Mouse (Mus musculus) liver, adult 2 months (tissue): ENCODE data around the gene Cox5b. TPM values are rescaled to one million over a fixed set of nuclear protein-coding genes. Genes with fewer than 3 reads are reported as not detected.
A peak's percentile ranks its signal among the peaks of the same experiment; 100 is the strongest.

Source experiments
- DNase-seq: peaks from one replicate; pipeline ENCODE4 v3.0.0-alpha.2; 2011; ENCODE audit warnings: low read depth, low spot score; ENCODE audit errors: extremely low read depth
- H3K27ac ChIP-seq: fragments of 200-500 bp; replicated peaks from 2 replicates; pipeline ENCODE4 v1.5.1; 2012; ENCODE audit warnings: low read depth, mild to moderate bottlenecking, control low read depth, inconsistent platforms, low read length; ENCODE audit not compliant: insufficient read depth
- H3K27me3 ChIP-seq: fragments of 200-500 bp; 2 replicates; pipeline ENCODE4 v1.6.1; 2012; ENCODE audit warnings: mild to moderate bottlenecking, moderate library complexity, low read length, inconsistent platforms; ENCODE audit not compliant: control insufficient read depth, insufficient read depth
- H3K36me3 ChIP-seq: fragments of 200-500 bp; 2 replicates; pipeline ENCODE4 v1.6.1; 2012; ENCODE audit warnings: low read length, inconsistent platforms; ENCODE audit not compliant: control insufficient read depth, insufficient read depth
- H3K4me1 ChIP-seq: fragments of 200-500 bp; 2 replicates; pipeline ENCODE4 v1.6.1; 2011; ENCODE audit warnings: low read length; ENCODE audit not compliant: control insufficient read depth, insufficient read depth
- H3K4me3 ChIP-seq: fragments of 200-500 bp; 2 replicates; pipeline ENCODE4 v1.5.1; 2011; ENCODE audit warnings: low read depth, mild to moderate bottlenecking, control low read depth, low read length, moderate library complexity; ENCODE audit not compliant: insufficient read depth
- H3K79me2 ChIP-seq: fragments of 200-500 bp; 2 replicates; pipeline ENCODE4 v1.6.1; 2012; ENCODE audit warnings: inconsistent platforms, mild to moderate bottlenecking, low read length, moderate library complexity; ENCODE audit not compliant: control insufficient read depth, insufficient read depth
- H3K9ac ChIP-seq: fragments of 200-500 bp; 2 replicates; pipeline ENCODE4 v1.6.1; 2012; ENCODE audit warnings: low read depth, mild to moderate bottlenecking, control low read depth, inconsistent platforms, low read length
- CTCF ChIP-seq: fragments of 200-500 bp; IDR thresholded peaks from 2 replicates; pipeline ENCODE4 v1.5.1; 2011; ENCODE audit warnings: low read depth, low read length, control low read depth
- POLR2A ChIP-seq: fragments of 200-500 bp; IDR thresholded peaks from 2 replicates; pipeline ENCODE4 v1.6.1; 2011; ENCODE audit warnings: low read length, control low read depth; ENCODE audit not compliant: insufficient read depth; ENCODE audit errors: extremely low read depth
- WGBS: fragments of 180-500 bp; shearing (Covaris S2); methylation state at CpG from one replicate; pipeline ENCODE4 v1.1.7; 2018; 5-methylcytosine and 5-hydroxymethylcytosine counted together
- polyA plus RNA-seq: library from polyadenylated mRNA; depleted of rRNA; stranded (reverse); fragments of >200 nt; gene quantifications from 2 replicates; pipeline ENCODE4 v1.2.3, GENCODE M21; 2012; rRNA removed
- total RNA-seq: library from RNA; depleted of rRNA; stranded (reverse); fragments of >200 nt; gene quantifications from 2 replicates; pipeline ENCODE4 v1.2.3, GENCODE M21; 2014; rRNA removed

The Cox5b gene
- total and polyA plus RNA-seq, 2 experiments = 458 to 791 TPM

GRCm38 (mm10) chr1:36718786-36719185 is 27.5 kb downstream of the Cox5b start:
- no peak overlapping the region for H3K4me3 ChIP-seq
- H3K27ac ChIP-seq = no peak overlapping the region
- no peak overlapping the region for H3K9ac ChIP-seq
- H3K27me3 ChIP-seq = no peaks in the 10 kb centered on the region
- WGBS = 86% methylated on average over 1 of the region's 1 CpGs
- H3K36me3 ChIP-seq = no peaks in the 10 kb centered on the region
- no peaks in the 10 kb centered on the region for H3K4me1 ChIP-seq
- DNase-seq = no peak
- TF ChIP-seq POLR2A (no peak), CTCF (no peak)
- H3K79me2 ChIP-seq = no peaks in the 10 kb centered on the region

DNA sequence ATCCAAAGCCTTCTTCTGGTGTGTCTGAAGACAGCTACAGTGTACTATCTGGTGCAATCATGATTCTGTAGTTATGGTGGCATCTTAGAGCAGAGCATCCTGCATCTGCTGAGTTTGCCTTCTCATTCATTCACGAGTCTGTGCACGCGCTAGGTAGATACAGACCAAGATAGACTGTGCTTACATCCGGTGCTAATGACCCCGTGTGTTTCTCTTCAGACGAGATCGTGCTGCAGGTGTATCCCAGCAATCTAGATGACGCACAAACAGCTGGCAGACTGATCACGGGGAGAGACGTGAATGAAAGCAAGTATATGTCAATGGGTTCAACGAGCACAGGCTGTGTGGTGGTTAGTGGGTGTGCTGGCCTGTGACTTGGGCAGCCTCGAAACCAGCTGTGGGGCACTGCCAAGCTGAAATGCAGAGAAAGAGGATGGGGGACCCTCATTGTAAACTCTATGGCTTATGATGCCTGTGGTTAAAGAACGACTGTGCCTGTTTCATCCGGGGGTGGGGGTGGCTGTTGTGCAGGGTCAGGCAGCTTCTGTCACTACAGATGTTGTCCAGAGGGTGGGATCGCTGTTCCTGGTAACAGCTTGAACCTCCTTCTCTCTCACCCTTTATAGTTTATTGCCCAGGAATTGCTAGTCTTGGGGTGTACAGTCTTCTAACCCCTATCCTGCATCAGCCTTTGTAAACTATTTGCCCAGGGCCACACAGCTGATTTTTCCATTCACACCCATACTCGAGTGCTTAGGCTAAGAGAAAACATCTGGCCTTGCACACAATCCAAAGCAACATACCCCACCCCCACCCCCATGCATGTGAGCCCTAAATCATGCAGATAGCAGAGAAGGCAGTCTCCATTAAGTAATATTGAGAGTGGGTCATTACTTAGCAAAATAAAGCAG is 32.2 kb downstream of the Cox5b start:
- Histone ChIP-seq H3K9ac (no peak overlapping the region), H3K27ac (no peak overlapping the region), H3K4me1 (no peaks in the 10 kb centered on the region), H3K27me3 (no peaks in the 10 kb centered on the region), H3K36me3 (no peaks in the 10 kb centered on the region), H3K79me2 (no peaks in the 10 kb centered on the region), H3K4me3 (no peak overlapping the region)
- TF ChIP-seq CTCF (no peak), POLR2A (no peak)
- 83% methylated on average over 16 of the region's 16 CpGs for WGBS
- DNase-seq = no peak

GRCm38 (mm10) chr1:36724057-36724431 is 32.8 kb downstream of the Cox5b start:
- no peak overlapping the region for H3K9ac ChIP-seq
- no peaks in the 10 kb centered on the region for H3K79me2 ChIP-seq
- no peak for DNase-seq
- no peaks in the 10 kb centered on the region for H3K27me3 ChIP-seq
- 89% methylated on average over 4 of the region's 4 CpGs for WGBS
- H3K27ac ChIP-seq = no peak overlapping the region
- H3K4me3 ChIP-seq = no peak overlapping the region
- TF ChIP-seq CTCF = no peak
- TF ChIP-seq POLR2A = no peak
- H3K36me3 ChIP-seq = no peaks in the 10 kb centered on the region
- H3K4me1 ChIP-seq = no peaks in the 10 kb centered on the region

- peak; percentile 70 for DNase-seq
- TF ChIP-seq POLR2A (no peak), CTCF (peak; percentile 59)
- 6% methylated on average over 4 of the region's 4 CpGs for WGBS
- no peak overlapping the region for H3K4me3 ChIP-seq
- H3K4me1 ChIP-seq = no peaks in the 10 kb centered on the region
- no peak overlapping the region for H3K27ac ChIP-seq
- H3K36me3 ChIP-seq = no peaks in the 10 kb centered on the region
- no peaks in the 10 kb centered on the region for H3K79me2 ChIP-seq
- no peak overlapping the region for H3K9ac ChIP-seq
- H3K27me3 ChIP-seq = no peaks in the 10 kb centered on the region; the same call in 1 of the 2 replicates
Observed at GRCm38 (mm10) chr1:36737300-36737699, 46.1 kb downstream of the Cox5b start.

GRCm38 (mm10) chr1:36739231-36739630 is 48.0 kb downstream of the Cox5b start:
- Histone ChIP-seq H3K36me3 (no peaks in the 10 kb centered on the region), H3K27me3 (no peaks in the 10 kb centered on the region; the same call in 1 of the 2 replicates), H3K4me3 (no peak overlapping the region), H3K79me2 (no peaks in the 10 kb centered on the region), H3K27ac (no peak overlapping the region), H3K9ac (no peak overlapping the region), H3K4me1 (no peaks in the 10 kb centered on the region)
- WGBS = 82% methylated on average over 5 of the region's 5 CpGs
- no peak for DNase-seq
- no peak for TF ChIP-seq CTCF
- no peak for TF ChIP-seq POLR2A

DNA sequence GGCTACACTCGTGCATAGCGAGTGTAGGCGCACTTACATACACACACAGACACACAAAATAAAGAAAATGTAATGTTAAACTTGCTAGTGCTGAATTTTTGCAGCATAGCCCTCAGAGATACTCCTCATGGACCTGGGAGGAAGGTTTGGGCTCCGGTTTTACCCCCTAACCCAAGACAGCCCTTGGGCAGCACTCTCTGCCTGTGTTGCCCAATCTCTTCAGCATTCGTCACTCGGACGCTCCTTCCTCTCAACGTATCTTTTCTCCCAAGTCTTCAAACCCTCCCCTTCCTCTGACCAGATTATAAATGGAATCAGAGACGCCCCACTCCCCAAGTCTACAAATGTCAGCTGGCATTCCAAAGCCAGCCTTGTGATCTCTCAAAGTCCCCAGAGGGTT is 51.8 kb downstream of the Cox5b start:
- Histone ChIP-seq H3K27ac (no peak overlapping the region), H3K9ac (no peak overlapping the region), H3K36me3 (no peaks in the 10 kb centered on the region), H3K79me2 (no peaks in the 10 kb centered on the region), H3K4me1 (no peaks in the 10 kb centered on the region), H3K4me3 (no peak overlapping the region), H3K27me3 (no peaks in the 10 kb centered on the region; the same call in 1 of the 2 replicates)
- TF ChIP-seq POLR2A = no peak
- TF ChIP-seq CTCF = no peak
- WGBS = 69% methylated on average over 9 of the region's 9 CpGs
- DNase-seq = no peak

Other genes starting within 250 kb of the Cox5b start
- 5.1 and 7.9 TPM in 2 replicates for gene Lman2l, start 246.2 kb upstream of the Cox5b start, total RNA-seq
- 7.7 and 9.3 TPM in 2 replicates for gene Lman2l, start 246.2 kb upstream of the Cox5b start, polyA plus RNA-seq
- 2.3 and 3.9 TPM in 2 replicates for gene Cnnm4, start 219.8 kb upstream of the Cox5b start, total RNA-seq
- 2.4 and 2.7 TPM in 2 replicates for gene Cnnm4, start 219.8 kb upstream of the Cox5b start, polyA plus RNA-seq
- 4.4 and 6.8 TPM in 2 replicates for gene Cnnm3, start 179.6 kb upstream of the Cox5b start, total RNA-seq
- 11.3 and 14.1 TPM in 2 replicates for gene Cnnm3, start 179.6 kb upstream of the Cox5b start, polyA plus RNA-seq
- gene Ankrd23, start 154.6 kb upstream of the Cox5b start, total RNA-seq = 1.8 and 2.0 TPM in 2 replicates
- 3.5 and 5.1 TPM in 2 replicates for gene Ankrd23, start 154.6 kb upstream of the Cox5b start, polyA plus RNA-seq
- gene Gm42417, start 152.0 kb upstream of the Cox5b start, total RNA-seq = not detected in 2 replicates
- not detected in 2 replicates for gene Gm42417, start 152.0 kb upstream of the Cox5b start, polyA plus RNA-seq
- 2.6 and 4.9 TPM in 2 replicates for gene Ankrd39, start 144.0 kb upstream of the Cox5b start, total RNA-seq
- gene Ankrd39, start 144.0 kb upstream of the Cox5b start, polyA plus RNA-seq = 7.7 and 9.4 TPM in 2 replicates
- gene Sema4c, start 133.1 kb upstream of the Cox5b start, total RNA-seq = 1.5 and 2.2 TPM in 2 replicates
- 1.4 and 2.4 TPM in 2 replicates for gene Sema4c, start 133.1 kb upstream of the Cox5b start, polyA plus RNA-seq
- gene Fam178b, start 8.3 kb upstream of the Cox5b start, total RNA-seq = 0.18 TPM in 1 of 2 replicates, not detected in the other
- gene Fam178b, start 8.3 kb upstream of the Cox5b start, polyA plus RNA-seq = 0.11 TPM in 1 of 2 replicates, not detected in the other
- gene 4933424G06Rik, start 18.7 kb downstream of the Cox5b start, total RNA-seq = not detected in 2 replicates
- gene 4933424G06Rik, start 18.7 kb downstream of the Cox5b start, polyA plus RNA-seq = not detected in 2 replicates
- 34.9 and 38.5 TPM in 2 replicates for gene Actr1b, start 23.0 kb downstream of the Cox5b start, total RNA-seq
- gene Actr1b, start 23.0 kb downstream of the Cox5b start, polyA plus RNA-seq = 62.6 and 71.3 TPM in 2 replicates
- 14.8 and 15.2 TPM in 2 replicates for gene Zap70, start 70.3 kb downstream of the Cox5b start, total RNA-seq
- 18.1 and 24.4 TPM in 2 replicates for gene Zap70, start 70.3 kb downstream of the Cox5b start, polyA plus RNA-seq